Mouse (Mus musculus) kidney, adult 2 months (tissue): ENCODE measurements around the gene Gm10037. TPM values are rescaled to one million over a fixed set of nuclear protein-coding genes. Genes with fewer than 3 reads are reported as not detected.

Experiments used
- DNase-seq: peaks from one replicate; pipeline ENCODE4 v3.0.0; 2021
- H3K27ac ChIP-seq: fragments of 200-500 bp; 2 replicates; pipeline ENCODE4 v1.5.1; 2012; ENCODE audit warnings: low read depth, low read length, control low read depth, inconsistent platforms; ENCODE audit not compliant: insufficient read depth
- H3K27me3 ChIP-seq: fragments of 200-500 bp; replicated peaks from 2 replicates; pipeline ENCODE4 v1.6.1; 2012; ENCODE audit warnings: mild to moderate bottlenecking, moderate library complexity, low read length, inconsistent platforms; ENCODE audit not compliant: control insufficient read depth, insufficient read depth
- H3K36me3 ChIP-seq: fragments of 200-500 bp; 2 replicates; pipeline ENCODE4 v1.6.1; 2012; ENCODE audit warnings: mild to moderate bottlenecking, moderate library complexity, low read length, inconsistent platforms; ENCODE audit not compliant: control insufficient read depth, insufficient read depth
- H3K4me1 ChIP-seq: fragments of 200-500 bp; 2 replicates; pipeline ENCODE4 v1.6.1; 2011; ENCODE audit warnings: low read length; ENCODE audit not compliant: control insufficient read depth, insufficient read depth
- H3K4me3 ChIP-seq: fragments of 200-500 bp; 2 replicates; pipeline ENCODE4 v1.5.1; 2011; ENCODE audit warnings: mild to moderate bottlenecking, low read depth, low read length, control low read depth; ENCODE audit not compliant: insufficient read depth
- CTCF ChIP-seq: fragments of 200-500 bp; conservative IDR thresholded peaks from 2 replicates; pipeline ENCODE4 v1.5.1; 2011; ENCODE audit warnings: low read depth, mild to moderate bottlenecking, control low read depth, low read length, moderate library complexity, mixed read lengths; ENCODE audit not compliant: insufficient read depth, insufficient read length
- POLR2A ChIP-seq: fragments of 200-500 bp; IDR thresholded peaks from one replicate; pipeline ENCODE4 v1.6.1; 2011; ENCODE audit warnings: low read depth, low read length, control low read depth
- WGBS: fragments of 180-500 bp; shearing (Covaris S2); methylation state at CpG from one replicate; pipeline ENCODE4 v1.1.7; 2018; 5-methylcytosine and 5-hydroxymethylcytosine counted together
- polyA plus RNA-seq: library from polyadenylated mRNA; depleted of rRNA; stranded (reverse); fragments of >200 nt; gene quantifications from 2 replicates; pipeline ENCODE4 v1.2.3, GENCODE M21; 2012; rRNA removed

Gm10037 gene
- polyA plus RNA-seq, 1 experiment, result 1.9 TPM

DNA sequence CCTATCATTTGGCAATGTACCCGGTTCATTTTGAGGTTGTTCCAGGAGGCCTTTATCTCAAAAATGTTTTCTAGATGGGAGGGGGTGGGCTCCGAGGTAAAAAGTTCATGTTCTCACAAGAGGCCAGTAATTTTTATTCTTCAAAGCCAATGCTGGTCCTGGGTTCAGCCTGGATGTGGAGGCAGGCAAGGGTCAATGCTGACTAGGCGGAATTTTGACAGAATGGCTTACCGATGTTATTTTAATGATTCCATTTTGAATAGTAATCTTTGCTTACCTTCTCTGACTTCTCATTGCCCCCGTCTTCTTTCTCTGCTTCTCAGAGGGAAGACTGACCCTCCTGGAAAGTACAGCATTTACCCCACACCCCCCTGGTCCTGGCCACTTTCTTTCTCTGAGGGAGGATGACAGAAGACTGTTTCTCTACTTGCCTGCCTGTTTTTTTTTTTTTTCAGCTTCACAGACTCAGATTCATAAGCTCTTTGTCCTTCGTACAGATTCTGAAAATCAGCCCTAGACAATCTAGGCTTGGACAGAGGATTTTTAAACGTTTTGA is 45.9 kb downstream of the Gm10037 start:
- DNase-seq, result no peak
- Histone ChIP-seq H3K27ac (no peak overlapping the region), H3K4me3 (no peak overlapping the region), H3K27me3 (no peaks in the 10 kb centered on the region; the same call in 1 of the 2 replicates), H3K4me1 (no peaks in the 10 kb centered on the region), H3K36me3 (no peaks in the 10 kb centered on the region)
- TF ChIP-seq POLR2A (no peak), CTCF (no peak)
- 49% methylated on average over 6 of the region's 7 CpGs for whole genome bisulfite sequencing

DNA sequence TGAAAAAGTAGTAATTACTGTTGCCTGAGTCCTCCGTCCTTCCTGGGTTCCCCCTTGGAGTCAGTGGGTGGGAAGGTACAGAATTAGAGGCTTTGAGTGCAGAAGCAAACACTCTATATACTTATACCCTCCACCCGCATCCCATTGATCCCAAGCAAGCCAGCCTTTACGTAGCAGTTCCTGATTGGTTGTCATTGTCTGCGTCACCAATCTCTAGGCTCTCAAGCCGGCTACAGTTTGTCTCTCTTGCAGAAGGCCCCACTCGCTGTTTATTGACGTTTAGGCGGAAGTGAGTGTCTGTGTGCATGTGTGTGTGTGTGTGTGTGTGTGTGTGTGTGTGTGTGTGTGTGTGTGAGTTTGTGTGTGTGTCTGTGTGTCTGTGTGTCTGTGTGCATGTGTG is 53.1 kb downstream of the Gm10037 start:
- WGBS, result 91% methylated on average over 8 of the region's 8 CpGs
- H3K27ac ChIP-seq, result no peak overlapping the region
- H3K27me3 ChIP-seq, result no peaks in the 10 kb centered on the region
- DNase-seq, result no peak
- no peak overlapping the region for H3K4me3 ChIP-seq
- H3K36me3 ChIP-seq, result no peaks in the 10 kb centered on the region
- TF ChIP-seq CTCF (no peak), POLR2A (no peak)
- no peaks in the 10 kb centered on the region for H3K4me1 ChIP-seq

Other genes with a start within 250 kb of the Gm10037 start
- gene Zfp729b, start 221.4 kb upstream of the Gm10037 start, polyA plus RNA-seq, result 0.49 and 0.86 TPM in 2 replicates
- not detected in 2 replicates for gene Gm49345, start 193.3 kb upstream of the Gm10037 start, polyA plus RNA-seq
- gene Zfp729a, start 193.3 kb upstream of the Gm10037 start, polyA plus RNA-seq, result 0.91 and 1.4 TPM in 2 replicates
- gene Zfp738, start 144.0 kb upstream of the Gm10037 start, polyA plus RNA-seq, result 3.6 and 4.2 TPM in 2 replicates
- 1.1 and 1.9 TPM in 2 replicates for gene Zfp65, start 101.9 kb upstream of the Gm10037 start, polyA plus RNA-seq
- gene Zfp85, start 75.9 kb upstream of the Gm10037 start, polyA plus RNA-seq, result 0.53 and 0.58 TPM in 2 replicates
- 0.90 and 2.1 TPM in 2 replicates for gene Zfp493, start 51.4 kb upstream of the Gm10037 start, polyA plus RNA-seq
- 0.61 and 1.1 TPM in 2 replicates for gene Zfp273, start 17.4 kb upstream of the Gm10037 start, polyA plus RNA-seq
- gene BC048507, start 32.2 kb downstream of the Gm10037 start, polyA plus RNA-seq, result not detected in 2 replicates